ENCODE assay signal across 12 mouse cellular contexts in the genomic region with DNA sequence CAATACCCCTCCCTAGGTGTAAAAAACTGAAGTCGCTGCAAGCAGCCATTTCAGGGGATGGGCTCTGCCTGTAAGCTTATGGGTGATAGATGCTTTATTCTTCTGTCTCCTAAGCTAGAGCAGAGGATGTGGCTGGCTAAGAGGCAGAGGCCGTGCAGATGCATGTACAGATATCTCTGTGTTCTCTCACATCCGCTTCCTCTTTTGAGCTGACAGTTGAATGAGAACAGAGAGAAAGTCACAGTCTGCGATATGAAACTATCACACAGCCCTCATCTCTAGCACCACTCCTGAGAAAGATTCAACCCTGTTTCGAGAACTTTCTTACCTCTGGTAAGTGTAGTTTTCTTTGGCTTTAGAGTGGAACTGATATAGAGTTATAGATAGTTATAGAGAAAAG. TPM values are rescaled to one million over a fixed set of nuclear protein-coding genes. Genes with fewer than 3 reads are reported as not detected.
DNase-seq lines count a peak whose midpoint lies in the region; ATAC-seq lines count a peak whose summit lies in the region.
"Had no signal": no experiment of that assay in that cellular context is flagged by ENCODE, and none has a peak within 500 bp of the region (broad histone marks: within the 10 kb centered on the region; RNA-seq: fewer than 3 reads in every experiment).

Tespa1 (plus strand) TSS at position 234 of the 400 bp plus-strand sequence.

- ATAC-seq in CD4-positive, CD25-positive, alpha-beta regulatory T cell, adult 4 months, result peak; percentile 95
- ATAC-seq in activated CD4-positive, CD25-positive, alpha-beta regulatory T cell, adult 4 months, result peak; percentile 98
- ATAC-seq in frontal cortex, adult (ENCODE audit: low TSS enrichment), result no peak
- ATAC-seq: hindbrain, postnatal 0 days had no signal

- peak; percentile 11 for DNase-seq in lung, postnatal 14 days
- peak; percentile 82 to 83 for DNase-seq in spleen, postnatal 36 days (ENCODE audit: low spot score in 2 of 2)
- no peak for DNase-seq in adrenal gland, postnatal 36 days
- DNase-seq in c-Kit-positive CD71-positive TER-119-positive erythroid progenitor cells, embryonic 14.5 days (ENCODE audit: low spot score), result no peak
- DNase-seq: cerebellum, postnatal 25 days; gastrocnemius, postnatal 10 days; midbrain, embryonic 14.5 days; right cerebral cortex, adult 18-20 months had no signal

RNA-seq across cellular contexts. Expression of gene Tespa1, which starts in this region (rescaled TPM):
- polyA plus RNA-seq in CD4-positive, CD25-positive, alpha-beta regulatory T cell, adult 4 months (2017; shearing (Covaris generic)), result 100 to 1,000 TPM; 380 to 411 TPM
- 100 to 1,000 TPM; 277 to 337 TPM for polyA plus RNA-seq in activated CD4-positive, CD25-positive, alpha-beta regulatory T cell, adult 4 months (2017; shearing (Covaris generic))
- total RNA-seq in adrenal gland, postnatal 36 days (2021), result under 1 TPM; 0.30 to 0.40 TPM
- total RNA-seq: hindbrain, postnatal 0 days had no signal
- polyA plus RNA-seq: hindbrain, postnatal 0 days had no signal

Comparison
In these comparisons a context has a peak if more than half of its experiments do, and no peak if none do; other contexts are left out.
1. DNase-seq: peak in lung, postnatal 14 days (single experiment) and spleen, postnatal 36 days (2 of 2); none in adrenal gland, postnatal 36 days (0 of 2) and c-Kit-positive CD71-positive TER-119-positive erythroid progenitor cells, embryonic 14.5 days (single experiment).